Mouse (Mus musculus) ES-E14 (cell line): ENCODE data around the gene Dock4. TPM values are rescaled to one million over a fixed set of nuclear protein-coding genes. Genes with fewer than 3 reads are reported as not detected.

Experiments used
- DNase-seq: peaks from one replicate; pipeline ENCODE4 v3.0.0-alpha.2; 2013; ENCODE audit warnings: low read depth, low spot score
- H3K27ac ChIP-seq: 2 replicates; pipeline ENCODE4 v1.5.1; 2012; ENCODE audit warnings: low read depth, mild to moderate bottlenecking, low read length, moderate library complexity, mixed read lengths; ENCODE audit not compliant: poor library complexity, insufficient read depth, severe bottlenecking
- H3K36me3 ChIP-seq: 2 replicates; pipeline ENCODE4 v1.6.1; 2012; ENCODE audit warnings: mild to moderate bottlenecking, low read length, moderate library complexity, mixed read lengths; ENCODE audit not compliant: control insufficient read depth, poor library complexity, insufficient read depth, severe bottlenecking
- H3K4me1 ChIP-seq, 2 experiments: fragments of 150-350 bp in 1 of 2; sonication (generic) in 1 of 2; 2 replicates each; pipeline ENCODE4 v1.6.1; 2012; ENCODE audit warnings: low read length in 2 of 2, mild to moderate bottlenecking in 1 of 2, mixed read lengths in 1 of 2; ENCODE audit not compliant: control insufficient read depth in 2 of 2, insufficient read depth in 2 of 2, poor library complexity in 1 of 2
- H3K4me3 ChIP-seq, 2 experiments: fragments of 150-350 bp in 1 of 2; sonication (generic) in 1 of 2; 2 replicates each; pipeline ENCODE4 v1.5.1; 2012; ENCODE audit warnings: low read length in 2 of 2, low read depth in 1 of 2, mild to moderate bottlenecking in 1 of 2, mixed read lengths in 1 of 2; ENCODE audit not compliant: insufficient read depth in 1 of 2, poor library complexity in 1 of 2, severe bottlenecking in 1 of 2
- H3K9ac ChIP-seq: 2 replicates; pipeline ENCODE4 v1.6.1; 2012; ENCODE audit warnings: low read depth, mild to moderate bottlenecking, low read length, mixed read lengths; ENCODE audit not compliant: poor library complexity, insufficient read depth, severe bottlenecking
- H3K9me3 ChIP-seq: fragments of 150-350 bp; sonication (generic); 2 replicates; pipeline ENCODE4 v1.6.1; 2012; ENCODE audit warnings: low read depth, mild to moderate bottlenecking, low read length; ENCODE audit not compliant: control insufficient read depth, insufficient read depth
- CHD2 ChIP-seq: IDR thresholded peaks from 2 replicates; pipeline ENCODE4 v1.6.1; 2014; ENCODE audit warnings: mild to moderate bottlenecking, low read depth, low read length, inconsistent platforms
- HCFC1 ChIP-seq: IDR thresholded peaks from 2 replicates; pipeline ENCODE4 v1.6.1; 2012; ENCODE audit warnings: low read length, inconsistent platforms, borderline replicate concordance; ENCODE audit not compliant: insufficient read depth
- MAFK ChIP-seq: IDR thresholded peaks from 2 replicates; pipeline ENCODE4 v1.6.1; 2014; ENCODE audit warnings: mild to moderate bottlenecking, low read depth, low read length, inconsistent platforms; ENCODE audit not compliant: insufficient read depth
- ZC3H11A ChIP-seq: IDR thresholded peaks from 2 replicates; pipeline ENCODE4 v1.6.1; 2012; ENCODE audit warnings: low read depth, mild to moderate bottlenecking, inconsistent platforms, low read length, borderline replicate concordance
- ZNF384 ChIP-seq: IDR thresholded peaks from 2 replicates; pipeline ENCODE4 v1.6.1; 2012; ENCODE audit warnings: low read depth, low read length, inconsistent platforms
- in situ Hi-C, 2 experiments: fragments of 600-800 bp; cut with MboI; formaldehyde crosslinking; loops; one replicate each; pipeline ENCODE4 v1.15.1; 2025; ENCODE audit warnings: low sequenced_read_pairs in 2 of 2, inconsistent platforms in 1 of 2; ENCODE audit not compliant: unreplicated experiment in 2 of 2
- total RNA-seq: library from RNA; depleted of rRNA; stranded (reverse); fragments of 300-350 nt; gene quantifications from 2 replicates; pipeline ENCODE4 v1.2.3, GENCODE M21; 2012

Gene Dock4
- total RNA-seq, 1 experiment: 7.9 TPM

GRCm38 (mm10) chr12:40458977-40459376, 13.2 kb downstream of the Dock4 start:
- no peaks in the 10 kb centered on the region for H3K36me3 ChIP-seq
- H3K27ac ChIP-seq: no peak overlapping the region
- no peak overlapping the region for H3K4me3 ChIP-seq
- H3K9ac ChIP-seq: no peak overlapping the region
- H3K9me3 ChIP-seq: no peaks in the 10 kb centered on the region
- 0 out of 2 replicates have a peak, but pooled peaks have one; percentile 13 for TF ChIP-seq ZNF384
- TF ChIP-seq HCFC1: no peak
- TF ChIP-seq CHD2: no peak
- no peak for DNase-seq
- in situ Hi-C loops: no loop called here
- H3K4me1 ChIP-seq: peaks cover 6 to 7% of the 10 kb centered on the region in 2 experiments; a peak in 3 of 4 replicates

- no peak for TF ChIP-seq CHD2
- TF ChIP-seq MAFK: no peak
- TF ChIP-seq ZC3H11A: no peak
- no peak for TF ChIP-seq ZNF384
- TF ChIP-seq HCFC1: no peak
- DNase-seq: no peak
- Histone ChIP-seq H3K9me3 (no peaks in the 10 kb centered on the region), H3K36me3 (no peaks in the 10 kb centered on the region), H3K9ac (no peak overlapping the region; the same call in 1 of the 2 replicates), H3K4me1 (peaks cover 6 to 7% of the 10 kb centered on the region in 2 experiments; a peak in 3 of 4 replicates), H3K4me3 (peak overlapping the region in 1 of 2 experiments; percentile 39; a peak in 1 of 4 replicates), H3K27ac (no peak overlapping the region)
- in situ Hi-C loops: no loop called here
Observed at GRCm38 (mm10) chr12:40459673-40460265, 14.0 kb downstream of the Dock4 start.

GRCm38 (mm10) chr12:40462693-40463235, 17.0 kb downstream of the Dock4 start:
- in situ Hi-C loops: no loop called here
- Histone ChIP-seq H3K36me3 (no peaks in the 10 kb centered on the region), H3K27ac (no peak overlapping the region), H3K4me1 (peaks cover 6 to 7% of the 10 kb centered on the region in 2 experiments; a peak in 3 of 4 replicates), H3K9ac (no peak overlapping the region), H3K9me3 (no peaks in the 10 kb centered on the region), H3K4me3 (no peak overlapping the region)
- DNase-seq: no peak
- no peak for TF ChIP-seq MAFK
- TF ChIP-seq ZC3H11A: no peak
- no peak for TF ChIP-seq CHD2
- no peak for TF ChIP-seq HCFC1
- TF ChIP-seq ZNF384: no peak

GRCm38 (mm10) chr12:40463828-40464227, 18.1 kb downstream of the Dock4 start:
- H3K9ac ChIP-seq: no peak overlapping the region
- in situ Hi-C loops: no loop called here
- no peak overlapping the region for H3K27ac ChIP-seq
- H3K4me1 ChIP-seq: peaks cover 6 to 7% of the 10 kb centered on the region in 2 experiments; a peak in 3 of 4 replicates
- H3K4me3 ChIP-seq: no peak overlapping the region
- TF ChIP-seq ZNF384 (no peak), HCFC1 (no peak), ZC3H11A (no peak), MAFK (no peak), CHD2 (no peak)
- H3K36me3 ChIP-seq: no peaks in the 10 kb centered on the region
- H3K9me3 ChIP-seq: no peaks in the 10 kb centered on the region
- no peak for DNase-seq
